Mouse (Mus musculus): ENCODE measurements around the gene Gzme. TPM values are rescaled to one million over a fixed set of nuclear protein-coding genes. Genes with fewer than 3 reads are reported as not detected.

The Gzme gene
- polyA plus RNA-seq, 1 experiment from 2014 or later, result not detected

- Histone ChIP-seq H3K9ac (ENCODE audit: low read depth, low read length) (no peak within 1 kb of the TSS), H3K27me3 (ENCODE audit: control insufficient read depth, insufficient read depth, low read length) (no peaks in the 10 kb centered on the region), H3K9me3 (ENCODE audit: control insufficient read depth, low read length) (no peaks in the 10 kb centered on the region), H3K4me3 (ENCODE audit: low read depth, low read length) (no peak within 1 kb of the TSS), H3K4me1 (replicated peaks; ENCODE audit: control insufficient read depth, insufficient read depth, low read length) (no peaks in the 10 kb centered on the region), H3K27ac (ENCODE audit: low read depth, low read length) (no peak within 1 kb of the TSS), H3K4me2 (replicated peaks; ENCODE audit: low read depth, low read length) (no peak within 1 kb of the TSS), H3K36me3 (ENCODE audit: control insufficient read depth, insufficient read depth, low read length) (no peaks in the 10 kb centered on the region)
- ATAC-seq (ENCODE audit: low FRiP score), result no peak
- 96% methylated on average over 2 of the region's 2 CpGs for WGBS
- DNase-seq (ENCODE audit: low spot score), result no peak
Observed at GRCm38 (mm10) chr14:56085167-56085566, 35.3 kb downstream of the Gzme start, which contains the start of gene Mcpt8. Gene Mcpt8, minus strand, starts transcription at chr14:56085273.

GRCm38 (mm10) chr14:56082016-56082415, 38.4 kb downstream of the Gzme start:
- DNase-seq (ENCODE audit: low spot score), result no peak
- Histone ChIP-seq H3K4me1 (replicated peaks; ENCODE audit: control insufficient read depth, insufficient read depth, low read length) (no peaks in the 10 kb centered on the region), H3K4me2 (replicated peaks; ENCODE audit: low read depth, low read length) (no peak overlapping the region), H3K9me3 (ENCODE audit: control insufficient read depth, low read length) (no peaks in the 10 kb centered on the region), H3K27ac (ENCODE audit: low read depth, low read length) (no peak overlapping the region), H3K4me3 (ENCODE audit: low read depth, low read length) (no peak overlapping the region), H3K27me3 (ENCODE audit: control insufficient read depth, insufficient read depth, low read length) (no peaks in the 10 kb centered on the region), H3K9ac (ENCODE audit: low read depth, low read length) (no peak overlapping the region), H3K36me3 (ENCODE audit: control insufficient read depth, insufficient read depth, low read length) (no peaks in the 10 kb centered on the region)
- no peak for ATAC-seq (ENCODE audit: low FRiP score)
- 85% methylated on average over 4 of the region's 4 CpGs for WGBS

Other genes with a start within 250 kb of the Gzme start
- gene Cbln3, start 236.2 kb downstream of the Gzme start, polyA plus RNA-seq (2014; fragmentation: Nextera tagmentation; extraction: Ambion mirVana), result 0.17 and 0.31 TPM in 2 replicates
- gene Khnyn, start 235.7 kb downstream of the Gzme start, polyA plus RNA-seq (2014; fragmentation: Nextera tagmentation; extraction: Ambion mirVana), result 7.8 and 9.3 TPM in 2 replicates
- gene Sdr39u1, start 220.3 kb downstream of the Gzme start, polyA plus RNA-seq (2014; fragmentation: Nextera tagmentation; extraction: Ambion mirVana), result 39.7 and 41.9 TPM in 2 replicates
- gene Cma1, start 175.9 kb downstream of the Gzme start, polyA plus RNA-seq (2014; fragmentation: Nextera tagmentation; extraction: Ambion mirVana), result not detected in 2 replicates
- not detected in 2 replicates for gene Cma2, start 169.6 kb downstream of the Gzme start, polyA plus RNA-seq (2014; fragmentation: Nextera tagmentation; extraction: Ambion mirVana)
- not detected in 2 replicates for gene Mcpt1, start 102.7 kb downstream of the Gzme start, polyA plus RNA-seq (2014; fragmentation: Nextera tagmentation; extraction: Ambion mirVana)
- not detected in 2 replicates for gene Mcpt9, start 90.1 kb downstream of the Gzme start, polyA plus RNA-seq (2014; fragmentation: Nextera tagmentation; extraction: Ambion mirVana)
- not detected in 2 replicates for gene Mcpt2, start 78.6 kb downstream of the Gzme start, polyA plus RNA-seq (2014; fragmentation: Nextera tagmentation; extraction: Ambion mirVana)
- gene Mcpt4, start 58.3 kb downstream of the Gzme start, polyA plus RNA-seq (2014; fragmentation: Nextera tagmentation; extraction: Ambion mirVana), result not detected in 2 replicates
- gene Mcpt8, start 35.4 kb downstream of the Gzme start, polyA plus RNA-seq (2014; fragmentation: Nextera tagmentation; extraction: Ambion mirVana), result not detected in 2 replicates
- gene Ctsg, start 18.1 kb downstream of the Gzme start, polyA plus RNA-seq (2014; fragmentation: Nextera tagmentation; extraction: Ambion mirVana), result 0.31 TPM in 1 of 2 replicates, not detected in the other
- gene Gzmd, start 12.0 kb upstream of the Gzme start, polyA plus RNA-seq (2014; fragmentation: Nextera tagmentation; extraction: Ambion mirVana), result not detected in 2 replicates
- not detected in 2 replicates for gene Gzmg, start 39.0 kb upstream of the Gzme start, polyA plus RNA-seq (2014; fragmentation: Nextera tagmentation; extraction: Ambion mirVana)
- not detected in 2 replicates for gene Gzmn, start 54.0 kb upstream of the Gzme start, polyA plus RNA-seq (2014; fragmentation: Nextera tagmentation; extraction: Ambion mirVana)
- not detected in 2 replicates for gene Gzmf, start 90.8 kb upstream of the Gzme start, polyA plus RNA-seq (2014; fragmentation: Nextera tagmentation; extraction: Ambion mirVana)
- not detected in 2 replicates for gene Gzmc, start 114.0 kb upstream of the Gzme start, polyA plus RNA-seq (2014; fragmentation: Nextera tagmentation; extraction: Ambion mirVana)
- gene Gzmb, start 141.6 kb upstream of the Gzme start, polyA plus RNA-seq (2014; fragmentation: Nextera tagmentation; extraction: Ambion mirVana), result 0.11 TPM in 1 of 2 replicates, not detected in the other
- 0.15 and 0.25 TPM in 2 replicates for gene Atp12a, start 244.4 kb upstream of the Gzme start, polyA plus RNA-seq (2014; fragmentation: Nextera tagmentation; extraction: Ambion mirVana)